Mouse (Mus musculus) CH12.LX (cell line): ENCODE data around the gene Sobp. TPM values are rescaled to one million over a fixed set of nuclear protein-coding genes. Genes with fewer than 3 reads are reported as not detected.

Experiments
- DNase-seq: peaks from one replicate; pipeline ENCODE4 v3.0.0-alpha.2; 2013; ENCODE audit errors: extremely low read depth
- H3K27ac ChIP-seq: 2 replicates; pipeline ENCODE4 v1.5.1; 2012; ENCODE audit warnings: low read depth, mild to moderate bottlenecking, control low read depth, moderate library complexity; ENCODE audit not compliant: insufficient read depth
- H3K27me3 ChIP-seq: replicated peaks from 2 replicates; pipeline ENCODE3; 2012; ENCODE audit warnings: inconsistent platforms
- H3K36me3 ChIP-seq, 2 experiments: replicated peaks in 1 of 2; 2 replicates each; pipeline versions ENCODE3 to v1.6.1; 2012; ENCODE audit warnings: inconsistent platforms in 1 of 2, low read length in 1 of 2, mild to moderate bottlenecking in 1 of 2, mixed read lengths in 1 of 2, moderate library complexity in 1 of 2; ENCODE audit not compliant: control insufficient read depth in 1 of 2, insufficient read depth in 1 of 2
- H3K4me1 ChIP-seq, 2 experiments: 2 replicates each; pipeline ENCODE4 v1.6.1; 2012; ENCODE audit warnings: inconsistent platforms in 1 of 2, moderate library complexity in 1 of 2; ENCODE audit not compliant: insufficient read depth in 2 of 2, control insufficient read depth in 1 of 2
- H3K4me2 ChIP-seq: 2 replicates; pipeline ENCODE4 v1.6.1; 2012; ENCODE audit warnings: low read depth, mild to moderate bottlenecking, control low read depth; ENCODE audit not compliant: poor library complexity, insufficient read depth, severe bottlenecking
- H3K4me3 ChIP-seq, 3 experiments: fragments of 150-350 bp in 1 of 3; sonication (generic) in 1 of 3; replicated peaks in 1 of 3; 2 replicates each; pipeline versions ENCODE3 to v1.5.1; 2011 to 2012; ENCODE audit warnings: low read depth in 2 of 3, low read length in 2 of 3, mild to moderate bottlenecking in 2 of 3, moderate library complexity in 2 of 3, control low read depth in 1 of 3, improper control_type of control experiment in 1 of 3, inconsistent platforms in 1 of 3, mixed read lengths in 1 of 3; ENCODE audit not compliant: poor library complexity in 1 of 3
- H3K79me2 ChIP-seq: replicated peaks from 2 replicates; pipeline ENCODE4 v1.6.1; 2012; ENCODE audit warnings: mild to moderate bottlenecking, moderate library complexity; ENCODE audit not compliant: control insufficient read depth, poor library complexity, insufficient read depth, severe bottlenecking; ENCODE audit errors: extremely low read depth
- H3K9ac ChIP-seq: 2 replicates; pipeline ENCODE4 v1.6.1; 2012; ENCODE audit warnings: low read depth, mild to moderate bottlenecking, control low read depth, moderate library complexity; ENCODE audit not compliant: insufficient read depth
- H3K9me3 ChIP-seq: replicated peaks from 2 replicates; pipeline ENCODE3; 2012; ENCODE audit warnings: low read length, inconsistent platforms, mixed read lengths
- BHLHE40 ChIP-seq: IDR thresholded peaks from 2 replicates; pipeline ENCODE4 v1.6.1; 2011; ENCODE audit warnings: mild to moderate bottlenecking, low read depth, low read length, improper control_type of control experiment
- CTCF ChIP-seq, 2 experiments: IDR thresholded peaks in 1 of 2; conservative IDR thresholded peaks in 1 of 2; 2 replicates each; pipeline ENCODE4 v1.5.1; 2011 to 2012; ENCODE audit warnings: low read depth in 2 of 2, low read length in 2 of 2, improper control_type of control experiment in 1 of 2, inconsistent platforms in 1 of 2, mild to moderate bottlenecking in 1 of 2, moderate library complexity in 1 of 2
- ELF1 ChIP-seq: IDR thresholded peaks from 2 replicates; pipeline ENCODE4 v1.6.1; 2014; ENCODE audit warnings: low read depth, mild to moderate bottlenecking, inconsistent platforms, low read length, improper control_type of control experiment
- HCFC1 ChIP-seq: IDR thresholded peaks from 2 replicates; pipeline ENCODE4 v1.6.1; 2012; ENCODE audit warnings: low read depth, mild to moderate bottlenecking, inconsistent platforms, low read length, improper control_type of control experiment
- IRF4 ChIP-seq: IDR thresholded peaks from 2 replicates; pipeline ENCODE4 v1.6.1; 2014; ENCODE audit warnings: low read depth, mild to moderate bottlenecking, inconsistent platforms, low read length, improper control_type of control experiment
- JUN ChIP-seq: IDR thresholded peaks from 2 replicates; pipeline ENCODE4 v1.6.1; 2011; ENCODE audit warnings: low read depth, mild to moderate bottlenecking, low read length, improper control_type of control experiment, moderate library complexity; ENCODE audit not compliant: insufficient read depth
- KAT2A ChIP-seq: IDR thresholded peaks from 2 replicates; pipeline ENCODE4 v1.6.1; 2012; ENCODE audit warnings: low read length, improper control_type of control experiment, inconsistent platforms; ENCODE audit not compliant: insufficient replicate concordance
- MAFK ChIP-seq: IDR thresholded peaks from 2 replicates; pipeline ENCODE4 v1.6.1; 2011; ENCODE audit warnings: low read length, improper control_type of control experiment; ENCODE audit not compliant: insufficient replicate concordance
- MAX ChIP-seq: IDR thresholded peaks from 2 replicates; pipeline ENCODE4 v1.6.1; 2011; ENCODE audit warnings: low read length, improper control_type of control experiment
- MYC ChIP-seq: IDR thresholded peaks from 2 replicates; pipeline ENCODE4 v1.6.1; 2011; ENCODE audit warnings: low read depth, mild to moderate bottlenecking, improper control_type of control experiment, low read length
- NELFE ChIP-seq: IDR thresholded peaks from 2 replicates; pipeline ENCODE4 v1.6.1; 2011; ENCODE audit warnings: low read depth, low read length, improper control_type of control experiment
- POLR2A ChIP-seq: IDR thresholded peaks from 2 replicates; pipeline ENCODE4 v1.6.1; 2011; ENCODE audit warnings: low read depth, mild to moderate bottlenecking, improper control_type of control experiment, low read length
- POLR2AphosphoS2 ChIP-seq: IDR thresholded peaks from 2 replicates; pipeline ENCODE4 v1.6.1; 2011; ENCODE audit warnings: low read depth, low read length, improper control_type of control experiment
- SIN3A ChIP-seq: IDR thresholded peaks from 2 replicates; pipeline ENCODE4 v1.6.1; 2012; ENCODE audit warnings: low read length, improper control_type of control experiment, inconsistent platforms
- USF1 ChIP-seq: IDR thresholded peaks from 2 replicates; pipeline ENCODE4 v1.6.1; 2014; ENCODE audit warnings: low read depth, mild to moderate bottlenecking, inconsistent platforms, low read length, improper control_type of control experiment
- USF2 ChIP-seq: conservative IDR thresholded peaks from 2 replicates; pipeline ENCODE4 v1.6.1; 2011; ENCODE audit warnings: low read depth, low read length, improper control_type of control experiment
- ZC3H11A ChIP-seq: IDR thresholded peaks from 2 replicates; pipeline ENCODE4 v1.6.1; 2012; ENCODE audit warnings: low read depth, mild to moderate bottlenecking, inconsistent platforms, low read length, improper control_type of control experiment
- ZNF384 ChIP-seq: IDR thresholded peaks from 2 replicates; pipeline ENCODE4 v1.6.1; 2012; ENCODE audit warnings: low read depth, low read length, improper control_type of control experiment, inconsistent platforms
- dilution Hi-C: fragments of 300-500 bp; cut with MboI; formaldehyde crosslinking; loops from 2 replicates; pipeline ENCODE4 v1.14.3; 2020; ENCODE audit warnings: low sequenced_read_pairs; ENCODE audit not compliant: extremely low pct_unique_long_range_greater_than_20kb, extremely low pct_ligation_motif_present
- in situ Hi-C: fragments of 300-500 bp; cut with MboI; formaldehyde crosslinking; loops from 3 replicates; pipeline ENCODE4 v1.14.3; 2019; ENCODE audit warnings: low sequenced_read_pairs, low pct_ligation_motif_present, low pct_unique_long_range_greater_than_20kb, mixed read lengths
- polyA plus RNA-seq: library from polyadenylated mRNA; unstranded; fragments of >175 nt; gene quantifications from 2 replicates; pipeline ENCODE4 v1.2.1, GENCODE M21; 2012; ENCODE audit warnings: low read depth; ENCODE audit not compliant: insufficient read length
- total RNA-seq, 2 experiments: library from RNA; depleted of rRNA; stranded (reverse); fragments of 300-350 nt in 1 of 2; fragments of >200 nt in 1 of 2; gene quantifications; 2 replicates each; pipeline ENCODE4 v1.2.3; 2012 to 2014

The Sobp gene
- total and polyA plus RNA-seq, 3 experiments, result 0.04 to 0.77 (median 0.08) TPM

GRCm38 (mm10) chr10:43220479-43220878 lies 46.1 kb upstream of the Sobp start:
- peak overlapping the region; percentile 89 to 96 (median 94) for H3K4me3 ChIP-seq
- peak overlapping the region; percentile 54 for H3K4me2 ChIP-seq
- TF ChIP-seq MAX (peak; percentile 45), KAT2A (no peak), ZNF384 (peak; percentile 62)
- TF ChIP-seq, all 38 proteins: peak for 2
- peaks cover 0 to 28% of the 10 kb centered on the region in 2 experiments; a peak in 3 of 4 replicates for H3K4me1 ChIP-seq
- no peak for DNase-seq
- dilution Hi-C loops (no loop called here), in situ Hi-C loops (no loop called here)
- no peaks in the 10 kb centered on the region for H3K9me3 ChIP-seq
- no peaks in the 10 kb centered on the region for H3K27me3 ChIP-seq
- H3K27ac ChIP-seq, result no peak overlapping the region
- H3K9ac ChIP-seq, result peak overlapping the region; percentile 79
- H3K79me2 ChIP-seq, result peaks cover 2% of the 10 kb centered on the region
- peaks cover 0 to 3% of the 10 kb centered on the region in 2 experiments for H3K36me3 ChIP-seq

GRCm38 (mm10) chr10:43217361-43217900 lies 43.1 kb upstream of the Sobp start:
- H3K27ac ChIP-seq, result no peak overlapping the region
- in situ Hi-C loops (no loop called here), dilution Hi-C loops (no loop called here)
- no peak overlapping the region for H3K4me2 ChIP-seq
- DNase-seq, result no peak
- no peaks in the 10 kb centered on the region for H3K27me3 ChIP-seq
- TF ChIP-seq KAT2A, result no peak
- TF ChIP-seq MYC, result no peak
- 0 out of 2 replicates have a peak, but pooled peaks have one; percentile 29 for TF ChIP-seq IRF4
- TF ChIP-seq JUN, result 0 out of 2 replicates have a peak, but pooled peaks have one; percentile 7
- no peak for TF ChIP-seq USF2
- no peak for TF ChIP-seq CTCF (conservative IDR thresholded peaks at IDR 0.05 in 1 of 2, IDR thresholded peaks at IDR 0.05 in 1 of 2; ENCODE audit: low read depth in 2 of 2, low read length in 2 of 2)
- no peak for TF ChIP-seq USF1
- no peak for TF ChIP-seq BHLHE40
- TF ChIP-seq SIN3A, result no peak
- no peak for TF ChIP-seq NELFE
- TF ChIP-seq MAFK, result no peak
- TF ChIP-seq ZC3H11A, result no peak
- no peak for TF ChIP-seq ELF1
- no peak for TF ChIP-seq POLR2A
- TF ChIP-seq POLR2AphosphoS2, result no peak
- TF ChIP-seq HCFC1, result no peak
- no peaks in the 10 kb centered on the region for H3K36me3 ChIP-seq
- peaks cover 0 to 14% of the 10 kb centered on the region in 2 experiments; a peak in 3 of 4 replicates for H3K4me1 ChIP-seq
- H3K9ac ChIP-seq, result no peak overlapping the region
- H3K9me3 ChIP-seq, result no peaks in the 10 kb centered on the region
- no peak overlapping the region for H3K4me3 ChIP-seq
- H3K79me2 ChIP-seq, result peaks cover 2% of the 10 kb centered on the region; the same call in 1 of the 2 replicates
